Mouse (Mus musculus): ENCODE results near the gene Fam171a1. TPM values are rescaled to one million over a fixed set of nuclear protein-coding genes. Genes with fewer than 3 reads are reported as not detected.

The Fam171a1 gene
- polyA plus RNA-seq, 1 experiment from 2014 or later = 9.7 TPM

- Histone ChIP-seq H3K4me3 (ENCODE audit: low read depth, low read length) (no peak overlapping the region), H3K27me3 (ENCODE audit: control insufficient read depth, insufficient read depth, low read length) (no peaks in the 10 kb centered on the region), H3K4me2 (replicated peaks; ENCODE audit: low read depth) (no peak overlapping the region), H3K9me3 (ENCODE audit: control insufficient read depth, low read length) (no peaks in the 10 kb centered on the region), H3K36me3 (ENCODE audit: control insufficient read depth, insufficient read depth, low read length) (no peaks in the 10 kb centered on the region), H3K9ac (ENCODE audit: low read length) (no peak overlapping the region), H3K27ac (replicated peaks) (no peak overlapping the region), H3K4me1 (replicated peaks; ENCODE audit: control insufficient read depth, insufficient read depth) (no peaks in the 10 kb centered on the region)
- TF ChIP-seq EP300 (optimal IDR thresholded peaks at IDR 0.05) = no peak
- TF ChIP-seq CTCF (IDR thresholded peaks at IDR 0.05; ENCODE audit: low read depth) = no peak
- ATAC-seq (ENCODE audit: low FRiP score, low TSS enrichment) (no peak), DNase-seq (ENCODE audit: low spot score) (no peak)
- 89% methylated on average over 8 of the region's 8 CpGs for WGBS
Observed at GRCm38 (mm10) chr2:3148731-3149130, 34.7 kb downstream of the Fam171a1 start.

- Histone ChIP-seq H3K36me3 (ENCODE audit: control insufficient read depth, insufficient read depth, low read length) (no peaks in the 10 kb centered on the region), H3K9ac (ENCODE audit: low read length) (no peak overlapping the region), H3K27ac (replicated peaks) (no peak overlapping the region), H3K4me1 (replicated peaks; ENCODE audit: control insufficient read depth, insufficient read depth) (no peaks in the 10 kb centered on the region), H3K4me2 (replicated peaks; ENCODE audit: low read depth) (no peak overlapping the region), H3K9me3 (ENCODE audit: control insufficient read depth, low read length) (no peaks in the 10 kb centered on the region), H3K27me3 (ENCODE audit: control insufficient read depth, insufficient read depth, low read length) (no peaks in the 10 kb centered on the region), H3K4me3 (ENCODE audit: low read depth, low read length) (no peak overlapping the region)
- WGBS = 55% methylated on average over 5 of the region's 5 CpGs
- DNase-seq (ENCODE audit: low spot score) = no peak
- no peak for ATAC-seq (ENCODE audit: low FRiP score, low TSS enrichment)
- TF ChIP-seq EP300 (optimal IDR thresholded peaks at IDR 0.05) (no peak), CTCF (IDR thresholded peaks at IDR 0.05; ENCODE audit: low read depth) (no peak)
Observed at GRCm38 (mm10) chr2:3150324-3150723, 36.3 kb downstream of the Fam171a1 start.

- no peak overlapping the region for H3K27ac ChIP-seq (replicated peaks)
- DNase-seq (ENCODE audit: low spot score) (no peak), ATAC-seq (ENCODE audit: low FRiP score, low TSS enrichment) (no peak)
- 43% methylated on average over 3 of the region's 3 CpGs for WGBS
- no peaks in the 10 kb centered on the region for H3K36me3 ChIP-seq (ENCODE audit: control insufficient read depth, insufficient read depth, low read length)
- no peak overlapping the region for H3K9ac ChIP-seq (ENCODE audit: low read length)
- no peaks in the 10 kb centered on the region for H3K4me1 ChIP-seq (replicated peaks; ENCODE audit: control insufficient read depth, insufficient read depth)
- no peak overlapping the region for H3K4me3 ChIP-seq (ENCODE audit: low read depth, low read length)
- H3K4me2 ChIP-seq (replicated peaks; ENCODE audit: low read depth) = no peak overlapping the region
- H3K27me3 ChIP-seq (ENCODE audit: control insufficient read depth, insufficient read depth, low read length) = no peaks in the 10 kb centered on the region
- H3K9me3 ChIP-seq (ENCODE audit: control insufficient read depth, low read length) = no peaks in the 10 kb centered on the region
- TF ChIP-seq CTCF (IDR thresholded peaks at IDR 0.05; ENCODE audit: low read depth) = no peak
- no peak for TF ChIP-seq EP300 (optimal IDR thresholded peaks at IDR 0.05)
Observed at GRCm38 (mm10) chr2:3151336-3151735, 37.3 kb downstream of the Fam171a1 start.

- H3K4me2 ChIP-seq (replicated peaks; ENCODE audit: low read depth) = no peak overlapping the region
- no peak for TF ChIP-seq EP300 (optimal IDR thresholded peaks at IDR 0.05)
- TF ChIP-seq CTCF (IDR thresholded peaks at IDR 0.05; ENCODE audit: low read depth) = no peak
- no peaks in the 10 kb centered on the region for H3K36me3 ChIP-seq (ENCODE audit: control insufficient read depth, insufficient read depth, low read length)
- H3K27me3 ChIP-seq (ENCODE audit: control insufficient read depth, insufficient read depth, low read length) = no peaks in the 10 kb centered on the region
- H3K4me3 ChIP-seq (ENCODE audit: low read depth, low read length) = no peak overlapping the region
- DNase-seq (ENCODE audit: low spot score) (no peak), ATAC-seq (ENCODE audit: low FRiP score, low TSS enrichment) (no peak)
- no peak overlapping the region for H3K27ac ChIP-seq (replicated peaks)
- H3K9me3 ChIP-seq (ENCODE audit: control insufficient read depth, low read length) = no peaks in the 10 kb centered on the region
- H3K4me1 ChIP-seq (replicated peaks; ENCODE audit: control insufficient read depth, insufficient read depth) = no peaks in the 10 kb centered on the region; the same call in 1 of the 2 replicates
- H3K9ac ChIP-seq (ENCODE audit: low read length) = no peak overlapping the region
- 55% methylated on average over 1 of the region's 1 CpGs for WGBS
Observed at GRCm38 (mm10) chr2:3154091-3154665, 40.2 kb downstream of the Fam171a1 start.

- Histone ChIP-seq H3K4me1 (replicated peaks; ENCODE audit: control insufficient read depth, insufficient read depth) (no peaks in the 10 kb centered on the region; the same call in 1 of the 2 replicates), H3K27ac (replicated peaks) (no peak overlapping the region), H3K9ac (ENCODE audit: low read length) (no peak overlapping the region), H3K4me2 (replicated peaks; ENCODE audit: low read depth) (no peak overlapping the region), H3K27me3 (ENCODE audit: control insufficient read depth, insufficient read depth, low read length) (no peaks in the 10 kb centered on the region), H3K9me3 (ENCODE audit: control insufficient read depth, low read length) (no peaks in the 10 kb centered on the region), H3K36me3 (ENCODE audit: control insufficient read depth, insufficient read depth, low read length) (no peaks in the 10 kb centered on the region), H3K4me3 (ENCODE audit: low read depth, low read length) (no peak overlapping the region)
- DNase-seq (ENCODE audit: low spot score) = no peak
- TF ChIP-seq CTCF (IDR thresholded peaks at IDR 0.05; ENCODE audit: low read depth) = no peak
- TF ChIP-seq EP300 (optimal IDR thresholded peaks at IDR 0.05) = no peak
- 47% methylated on average over 2 of the region's 2 CpGs for WGBS
- ATAC-seq (ENCODE audit: low FRiP score, low TSS enrichment) = no peak
Observed at GRCm38 (mm10) chr2:3154986-3155385, 41.0 kb downstream of the Fam171a1 start.

GRCm38 (mm10) chr2:3157030-3157429, 43.0 kb downstream of the Fam171a1 start:
- Histone ChIP-seq H3K4me1 (replicated peaks; ENCODE audit: control insufficient read depth, insufficient read depth) (no peaks in the 10 kb centered on the region; the same call in 1 of the 2 replicates), H3K27ac (replicated peaks) (no peak overlapping the region), H3K27me3 (ENCODE audit: control insufficient read depth, insufficient read depth, low read length) (no peaks in the 10 kb centered on the region), H3K9me3 (ENCODE audit: control insufficient read depth, low read length) (no peaks in the 10 kb centered on the region), H3K36me3 (ENCODE audit: control insufficient read depth, insufficient read depth, low read length) (no peaks in the 10 kb centered on the region), H3K4me2 (replicated peaks; ENCODE audit: low read depth) (no peak overlapping the region), H3K9ac (ENCODE audit: low read length) (no peak overlapping the region), H3K4me3 (ENCODE audit: low read depth, low read length) (no peak overlapping the region)
- no peak for DNase-seq (ENCODE audit: low spot score)
- 87% methylated on average over 3 of the region's 3 CpGs for WGBS
- ATAC-seq (ENCODE audit: low FRiP score, low TSS enrichment) = no peak
- TF ChIP-seq EP300 (optimal IDR thresholded peaks at IDR 0.05) (no peak), CTCF (IDR thresholded peaks at IDR 0.05; ENCODE audit: low read depth) (no peak)
